In the genomic region with DNA sequence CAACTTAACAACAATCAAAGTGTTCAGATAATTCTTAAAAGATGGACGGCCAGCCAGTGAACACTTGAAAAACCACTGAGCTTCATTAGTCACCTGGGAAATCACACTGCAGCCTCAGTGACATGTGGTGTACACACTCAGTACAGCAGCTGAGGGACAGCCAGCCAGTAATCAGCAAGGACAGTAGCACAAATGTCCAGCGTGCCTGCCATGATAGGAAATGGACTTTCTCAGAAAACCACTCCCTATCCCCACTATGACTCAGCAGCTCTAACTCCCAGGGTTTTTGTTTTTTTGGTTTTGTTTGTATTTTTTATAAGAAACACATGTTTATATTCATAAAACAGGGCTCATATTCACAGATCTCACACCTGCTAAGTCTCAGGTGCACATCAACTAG, we compare ENCODE assay signal across 21 mouse cellular contexts.
DNase-seq lines count a peak whose midpoint lies in the region; ATAC-seq and TF ChIP-seq lines count a peak whose summit lies in the region.
"Had no signal": no experiment of that assay in that cellular context is flagged by ENCODE, and none has a peak within 500 bp of the region (broad histone marks: within the 10 kb centered on the region; RNA-seq: fewer than 3 reads in every experiment).

No protein-coding gene starts in this region.

- no peak overlapping the region for H3K4me2 ChIP-seq in liver, postnatal 0 days (ENCODE audit: low read depth, low read length)
- H3K4me2 ChIP-seq: embryonic facial prominence, embryonic 12.5 days; heart, embryonic 15.5 days; limb, embryonic 13.5 days; neural tube, embryonic 15.5 days had no signal

- no peak for TF ChIP-seq CTCF in liver, postnatal 0 days (IDR thresholded peaks at IDR 0.05; ENCODE audit: low read depth)

- H3K9ac ChIP-seq in liver, postnatal 0 days (replicated peaks): no peak overlapping the region
- H3K9ac ChIP-seq: embryonic facial prominence, embryonic 12.5 days; heart, embryonic 15.5 days; limb, embryonic 13.5 days; neural tube, embryonic 15.5 days had no signal

- H3K27me3 ChIP-seq in liver, postnatal 0 days (ENCODE audit: insufficient read depth, low read length): no peaks in the 10 kb centered on the region
- H3K27me3 ChIP-seq: embryonic facial prominence, embryonic 12.5 days; limb, embryonic 13.5 days; neural tube, embryonic 15.5 days had no signal

- WGBS in liver, postnatal 0 days (ENCODE audit: insufficient replicate concordance): 49% methylated on average over 2 of the region's 2 CpGs

- DNase-seq in adrenal gland, postnatal 14 days: peak; percentile 43
- no peak for DNase-seq in adrenal gland, postnatal 25 days
- DNase-seq in liver: peak; percentile 18
- no peak for DNase-seq in liver, postnatal 0 days
- DNase-seq in c-Kit-negative CD71-positive TER-119-positive erythroid progenitor cells, embryonic 14.5 days (ENCODE audit: low read depth, low spot score): peak; percentile 3
- DNase-seq in cerebellum, adult 9-10 months: no peak
- DNase-seq in gastrocnemius, adult 18-20 months (ENCODE audit: low spot score): no peak
- DNase-seq: cerebellum, adult 18-20 months; kidney, adult 18-20 months; layer of hippocampus, postnatal 36 days; lung, adult 2 months; right cerebral cortex, postnatal 25 days; thymus, postnatal 36 days had no signal

- no peaks in the 10 kb centered on the region for H3K36me3 ChIP-seq in liver, postnatal 0 days (replicated peaks; ENCODE audit: insufficient read depth, low read length)
- H3K36me3 ChIP-seq: embryonic facial prominence, embryonic 12.5 days; heart, embryonic 15.5 days; limb, embryonic 13.5 days; neural tube, embryonic 15.5 days had no signal

- H3K27ac ChIP-seq in liver, postnatal 0 days (ENCODE audit: low read depth): no peak overlapping the region
- H3K27ac ChIP-seq: embryonic facial prominence, embryonic 12.5 days; heart, embryonic 15.5 days; kidney, postnatal 0 days; limb, embryonic 13.5 days; neural tube, embryonic 15.5 days had no signal

- H3K4me3 ChIP-seq in liver, postnatal 0 days (ENCODE audit: low read depth, low read length): no peak overlapping the region
- H3K4me3 ChIP-seq: embryonic facial prominence, embryonic 12.5 days; erythroblast, embryonic 14.5 days; heart, embryonic 15.5 days; limb, embryonic 13.5 days; neural tube, embryonic 15.5 days had no signal

- H3K4me1 ChIP-seq in liver, postnatal 0 days (ENCODE audit: insufficient read depth): peaks cover 5% of the 10 kb centered on the region; the same call in 1 of the 2 replicates
- H3K4me1 ChIP-seq: embryonic facial prominence, embryonic 12.5 days had no signal

- ATAC-seq in liver, postnatal 0 days: no peak
- ATAC-seq: forebrain, embryonic 16.5 days; midbrain, embryonic 16.5 days had no signal

- no peak for TF ChIP-seq EP300 in liver, postnatal 0 days (IDR thresholded peaks at IDR 0.05; ENCODE audit: low read depth)

- H3K9me3 ChIP-seq in liver, postnatal 0 days (ENCODE audit: low read length): no peaks in the 10 kb centered on the region
- H3K9me3 ChIP-seq: embryonic facial prominence, embryonic 12.5 days; heart, embryonic 15.5 days; limb, embryonic 13.5 days; neural tube, embryonic 15.5 days had no signal

Comparison
In these comparisons a context has a peak if more than half of its experiments do, and no peak if none do; other contexts are left out.
1. DNase-seq: peak in adrenal gland, postnatal 14 days (single experiment), liver (single experiment) and c-Kit-negative CD71-positive TER-119-positive erythroid progenitor cells, embryonic 14.5 days (single experiment); none in adrenal gland, postnatal 25 days (single experiment), liver, postnatal 0 days (single experiment), cerebellum, adult 9-10 months (single experiment) and gastrocnemius, adult 18-20 months (single experiment).